Mouse (Mus musculus): ENCODE data around the gene Tenm3. TPM values are rescaled to one million over a fixed set of nuclear protein-coding genes. Genes with fewer than 3 reads are reported as not detected.

The Tenm3 gene
- polyA plus RNA-seq, 1 experiment from 2014 or later, result 18.2 TPM

GRCm38 (mm10) chr8:48313210-48313984, 530.4 kb downstream of the Tenm3 start:
- Histone ChIP-seq H3K27ac (ENCODE audit: low read depth, low read length) (no peak overlapping the region), H3K27me3 (ENCODE audit: control insufficient read depth, insufficient read depth, low read length) (no peaks in the 10 kb centered on the region), H3K9me3 (replicated peaks; ENCODE audit: control insufficient read depth, low read length) (no peaks in the 10 kb centered on the region), H3K36me3 (ENCODE audit: control insufficient read depth, insufficient read depth, low read length) (no peaks in the 10 kb centered on the region), H3K4me1 (ENCODE audit: control insufficient read depth, insufficient read depth, low read length) (peaks cover 9% of the 10 kb centered on the region; the same call in 1 of the 2 replicates), H3K4me3 (ENCODE audit: low read depth, low read length) (no peak overlapping the region), H3K9ac (ENCODE audit: low read depth, low read length) (no peak overlapping the region), H3K4me2 (no peak overlapping the region)
- ATAC-seq (replicated peaks; ENCODE audit: insufficient number of reproducible peaks, low FRiP score, low TSS enrichment), result no peak
- 80% methylated on average over 11 of the region's 11 CpGs for WGBS (ENCODE audit: insufficient replicate concordance)

DNA sequence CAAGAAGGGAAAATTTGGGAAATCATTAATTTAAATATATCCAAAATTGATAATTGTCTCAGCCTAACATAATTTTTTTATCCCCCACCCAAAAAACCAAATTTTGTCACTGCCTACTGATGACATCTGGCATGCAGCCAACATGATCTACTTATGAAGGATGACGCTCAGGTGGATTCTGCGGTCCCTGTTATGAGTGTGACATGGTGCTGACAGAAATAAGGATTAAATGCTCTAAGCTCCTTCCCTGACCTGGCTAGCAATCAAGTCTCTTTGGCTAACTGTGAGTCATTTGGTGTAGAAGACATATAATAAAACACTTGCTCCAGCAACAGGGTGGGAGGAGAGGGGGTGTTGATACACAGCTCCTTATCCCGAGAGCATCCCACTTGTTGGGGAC, 532.0 kb downstream of the Tenm3 start:
- no peaks in the 10 kb centered on the region for H3K9me3 ChIP-seq (replicated peaks; ENCODE audit: control insufficient read depth, low read length)
- no peak overlapping the region for H3K9ac ChIP-seq (ENCODE audit: low read depth, low read length)
- no peak overlapping the region for H3K27ac ChIP-seq (ENCODE audit: low read depth, low read length)
- no peak for ATAC-seq (replicated peaks; ENCODE audit: insufficient number of reproducible peaks, low FRiP score, low TSS enrichment)
- H3K36me3 ChIP-seq (ENCODE audit: control insufficient read depth, insufficient read depth, low read length), result no peaks in the 10 kb centered on the region
- no peaks in the 10 kb centered on the region for H3K27me3 ChIP-seq (ENCODE audit: control insufficient read depth, insufficient read depth, low read length)
- H3K4me3 ChIP-seq (ENCODE audit: low read depth, low read length), result no peak overlapping the region
- no peak overlapping the region for H3K4me2 ChIP-seq
- H3K4me1 ChIP-seq (ENCODE audit: control insufficient read depth, insufficient read depth, low read length), result peaks cover 9% of the 10 kb centered on the region; the same call in 1 of the 2 replicates
- WGBS (ENCODE audit: insufficient replicate concordance), result 56% methylated on average over 3 of the region's 3 CpGs

- no peak for ATAC-seq (replicated peaks; ENCODE audit: insufficient number of reproducible peaks, low FRiP score, low TSS enrichment)
- Histone ChIP-seq H3K9me3 (replicated peaks; ENCODE audit: control insufficient read depth, low read length) (no peaks in the 10 kb centered on the region), H3K27me3 (ENCODE audit: control insufficient read depth, insufficient read depth, low read length) (no peaks in the 10 kb centered on the region), H3K36me3 (ENCODE audit: control insufficient read depth, insufficient read depth, low read length) (no peaks in the 10 kb centered on the region), H3K4me2 (no peak overlapping the region), H3K4me3 (ENCODE audit: low read depth, low read length) (no peak overlapping the region), H3K27ac (ENCODE audit: low read depth, low read length) (no peak overlapping the region), H3K4me1 (ENCODE audit: control insufficient read depth, insufficient read depth, low read length) (peaks cover 9% of the 10 kb centered on the region; the same call in 1 of the 2 replicates), H3K9ac (ENCODE audit: low read depth, low read length) (no peak overlapping the region)
- WGBS (ENCODE audit: insufficient replicate concordance), result 54% methylated on average over 10 of the region's 10 CpGs
Observed at GRCm38 (mm10) chr8:48310240-48310849, 533.4 kb downstream of the Tenm3 start.

DNA sequence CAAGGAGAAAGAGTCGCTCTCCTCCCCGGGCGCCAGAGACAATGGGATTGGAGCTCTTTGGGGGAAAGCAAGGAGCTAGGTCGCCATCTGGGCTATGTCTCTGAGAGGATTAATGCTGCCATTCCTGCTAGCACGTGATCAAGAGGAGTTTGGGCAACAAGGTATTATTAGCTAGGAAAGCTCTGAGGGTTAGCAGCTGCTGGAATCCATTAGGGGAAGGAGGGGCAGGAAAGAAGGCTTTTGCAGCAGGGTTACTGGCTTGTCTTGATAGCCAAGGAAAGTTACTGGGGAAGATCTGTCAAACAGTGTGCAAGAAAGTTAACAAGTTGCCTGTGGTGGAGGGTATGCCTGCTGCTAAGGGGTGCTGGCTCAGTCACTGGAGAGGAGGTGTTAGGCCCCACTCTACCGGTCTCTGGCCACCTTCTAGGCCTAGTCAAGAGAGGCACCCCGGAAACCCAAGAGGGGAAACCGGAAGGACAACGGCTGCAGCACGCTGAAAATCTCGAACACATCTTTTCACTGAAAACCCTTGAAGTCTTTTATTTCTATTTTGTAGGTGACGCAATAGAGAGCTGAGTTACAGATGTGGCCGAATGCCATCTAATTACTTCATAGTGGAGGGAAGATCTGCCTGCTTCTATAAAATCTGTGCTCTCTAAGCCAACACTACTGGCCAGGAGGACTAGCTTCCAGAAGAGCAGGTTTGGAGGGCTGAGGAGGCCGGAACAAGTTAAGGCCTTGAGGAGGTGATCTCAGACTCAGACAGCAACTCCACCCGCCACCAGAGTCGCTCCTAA, 534.4 kb downstream of the Tenm3 start:
- Histone ChIP-seq H3K36me3 (ENCODE audit: control insufficient read depth, insufficient read depth, low read length) (no peaks in the 10 kb centered on the region), H3K4me1 (ENCODE audit: control insufficient read depth, insufficient read depth, low read length) (peaks cover 9% of the 10 kb centered on the region; the same call in 1 of the 2 replicates), H3K27ac (ENCODE audit: low read depth, low read length) (no peak overlapping the region), H3K4me2 (no peak overlapping the region), H3K9ac (ENCODE audit: low read depth, low read length) (no peak overlapping the region), H3K9me3 (replicated peaks; ENCODE audit: control insufficient read depth, low read length) (no peaks in the 10 kb centered on the region), H3K4me3 (ENCODE audit: low read depth, low read length) (no peak overlapping the region), H3K27me3 (ENCODE audit: control insufficient read depth, insufficient read depth, low read length) (no peaks in the 10 kb centered on the region)
- ATAC-seq (replicated peaks; ENCODE audit: insufficient number of reproducible peaks, low FRiP score, low TSS enrichment), result no peak
- WGBS (ENCODE audit: insufficient replicate concordance), result 41% methylated on average over 16 of the region's 16 CpGs

- Histone ChIP-seq H3K9ac (ENCODE audit: low read depth, low read length) (no peak overlapping the region), H3K36me3 (ENCODE audit: control insufficient read depth, insufficient read depth, low read length) (no peaks in the 10 kb centered on the region), H3K4me3 (ENCODE audit: low read depth, low read length) (no peak overlapping the region), H3K4me2 (no peak overlapping the region), H3K27me3 (ENCODE audit: control insufficient read depth, insufficient read depth, low read length) (no peaks in the 10 kb centered on the region), H3K9me3 (replicated peaks; ENCODE audit: control insufficient read depth, low read length) (no peaks in the 10 kb centered on the region), H3K27ac (ENCODE audit: low read depth, low read length) (no peak overlapping the region), H3K4me1 (ENCODE audit: control insufficient read depth, insufficient read depth, low read length) (peaks cover 1% of the 10 kb centered on the region; the same call in 1 of the 2 replicates)
- WGBS (ENCODE audit: insufficient replicate concordance), result 66% methylated on average over 7 of the region's 7 CpGs
- no peak for ATAC-seq (replicated peaks; ENCODE audit: insufficient number of reproducible peaks, low FRiP score, low TSS enrichment)
Observed at GRCm38 (mm10) chr8:48304224-48304623, 539.5 kb downstream of the Tenm3 start.

DNA sequence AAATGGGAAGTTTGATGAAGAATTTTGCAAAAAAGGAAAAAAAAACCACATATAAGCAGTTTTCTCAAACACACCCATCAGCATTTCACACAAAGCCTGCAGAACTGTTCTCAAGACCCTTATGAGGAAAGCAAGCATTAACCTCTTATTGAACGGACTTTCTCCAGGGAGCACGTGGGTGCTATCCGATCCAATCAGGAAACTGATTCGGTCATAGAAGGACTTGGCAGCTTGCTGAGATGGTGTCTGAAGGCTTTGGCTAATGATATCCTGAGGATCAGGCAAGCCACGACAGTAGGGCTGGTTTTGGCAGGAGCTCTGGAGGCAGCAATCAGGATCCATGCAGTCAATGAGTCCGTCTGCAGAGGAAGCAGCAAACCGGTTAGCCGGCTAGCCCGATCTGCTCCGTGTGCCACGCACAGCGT, 543.1 kb downstream of the Tenm3 start:
- no peak overlapping the region for H3K4me2 ChIP-seq
- peaks cover 5% of the 10 kb centered on the region; the same call in 1 of the 2 replicates for H3K36me3 ChIP-seq (ENCODE audit: control insufficient read depth, insufficient read depth, low read length)
- H3K9me3 ChIP-seq (replicated peaks; ENCODE audit: control insufficient read depth, low read length), result no peaks in the 10 kb centered on the region
- no peaks in the 10 kb centered on the region for H3K4me1 ChIP-seq (ENCODE audit: control insufficient read depth, insufficient read depth, low read length)
- no peak for ATAC-seq (replicated peaks; ENCODE audit: insufficient number of reproducible peaks, low FRiP score, low TSS enrichment)
- H3K27ac ChIP-seq (ENCODE audit: low read depth, low read length), result no peak overlapping the region
- H3K27me3 ChIP-seq (ENCODE audit: control insufficient read depth, insufficient read depth, low read length), result no peaks in the 10 kb centered on the region
- 75% methylated on average over 12 of the region's 12 CpGs for WGBS (ENCODE audit: insufficient replicate concordance)
- no peak overlapping the region for H3K9ac ChIP-seq (ENCODE audit: low read depth, low read length)
- H3K4me3 ChIP-seq (ENCODE audit: low read depth, low read length), result no peak overlapping the region

DNA sequence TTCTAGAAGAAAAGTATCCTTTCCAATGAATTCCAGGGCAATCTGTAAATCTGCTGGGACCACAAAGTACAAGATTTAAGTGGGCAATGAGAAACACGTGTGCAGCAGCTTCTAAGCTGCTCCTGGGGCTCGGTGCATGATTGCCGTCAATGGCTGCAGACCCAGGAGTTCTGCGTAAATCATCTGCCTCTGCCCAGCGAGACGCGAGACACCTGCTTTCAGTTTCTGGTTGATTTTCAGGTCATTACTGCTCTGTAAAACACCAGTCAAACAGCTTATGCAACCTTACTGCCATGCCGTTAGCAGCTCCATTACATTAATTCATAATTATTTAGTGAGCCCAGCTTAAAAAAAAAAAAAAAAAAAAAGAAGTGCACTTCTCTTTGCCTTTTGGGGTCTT, 543.7 kb downstream of the Tenm3 start:
- Histone ChIP-seq H3K9me3 (replicated peaks; ENCODE audit: control insufficient read depth, low read length) (no peaks in the 10 kb centered on the region), H3K4me1 (ENCODE audit: control insufficient read depth, insufficient read depth, low read length) (no peaks in the 10 kb centered on the region), H3K4me3 (ENCODE audit: low read depth, low read length) (no peak overlapping the region), H3K36me3 (ENCODE audit: control insufficient read depth, insufficient read depth, low read length) (peaks cover 5% of the 10 kb centered on the region), H3K9ac (ENCODE audit: low read depth, low read length) (no peak overlapping the region), H3K27ac (ENCODE audit: low read depth, low read length) (no peak overlapping the region), H3K4me2 (no peak overlapping the region), H3K27me3 (ENCODE audit: control insufficient read depth, insufficient read depth, low read length) (no peaks in the 10 kb centered on the region)
- WGBS (ENCODE audit: insufficient replicate concordance), result 69% methylated on average over 8 of the region's 8 CpGs
- ATAC-seq (replicated peaks; ENCODE audit: insufficient number of reproducible peaks, low FRiP score, low TSS enrichment), result no peak

DNA sequence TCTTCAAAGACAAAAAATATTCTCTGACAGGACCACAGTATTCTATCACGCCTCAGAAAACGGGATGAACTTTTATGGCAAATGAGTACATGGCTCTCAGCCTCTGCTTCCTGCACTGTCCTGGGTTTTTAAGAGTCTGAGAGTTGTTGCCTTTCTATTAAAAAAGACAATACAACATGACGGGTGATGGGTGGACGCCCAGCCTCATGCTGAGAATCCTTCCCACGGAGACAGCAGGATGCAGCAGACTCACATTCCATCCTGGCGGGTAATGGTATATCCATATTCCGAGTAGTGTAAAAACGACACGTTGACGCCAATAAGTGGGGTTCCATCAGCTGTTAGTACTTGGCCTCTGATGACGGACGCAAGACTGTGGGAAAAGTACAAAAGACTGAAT, 544.4 kb downstream of the Tenm3 start:
- Histone ChIP-seq H3K4me1 (ENCODE audit: control insufficient read depth, insufficient read depth, low read length) (no peaks in the 10 kb centered on the region), H3K4me3 (ENCODE audit: low read depth, low read length) (no peak overlapping the region), H3K36me3 (ENCODE audit: control insufficient read depth, insufficient read depth, low read length) (peaks cover 5% of the 10 kb centered on the region), H3K9ac (ENCODE audit: low read depth, low read length) (no peak overlapping the region), H3K9me3 (replicated peaks; ENCODE audit: control insufficient read depth, low read length) (no peaks in the 10 kb centered on the region), H3K27me3 (ENCODE audit: control insufficient read depth, insufficient read depth, low read length) (no peaks in the 10 kb centered on the region), H3K4me2 (no peak overlapping the region), H3K27ac (ENCODE audit: low read depth, low read length) (no peak overlapping the region)
- no peak for ATAC-seq (replicated peaks; ENCODE audit: insufficient number of reproducible peaks, low FRiP score, low TSS enrichment)
- WGBS (ENCODE audit: insufficient replicate concordance), result 77% methylated on average over 12 of the region's 12 CpGs

All from heart, embryonic 11.5 days (tissue).